In genomic region chr11:106818341-106818740, GRCm38 (mm10) we compare ENCODE assay signal across 10 mouse cellular contexts. TPM values are rescaled to one million over a fixed set of nuclear protein-coding genes. Genes with fewer than 3 reads are reported as not detected.
DNase-seq lines count a peak whose midpoint lies in the region; TF ChIP-seq lines count a peak whose summit lies in the region.
"Had no signal": no experiment of that assay in that cellular context is flagged by ENCODE, and none has a peak within 500 bp of the region (broad histone marks: within the 10 kb centered on the region; RNA-seq: fewer than 3 reads in every experiment).

No protein-coding gene starts in this region.

- TF ChIP-seq CTCF in cortical plate, adult 2 months (IDR thresholded peaks at IDR 0.05; ENCODE audit: extremely low read depth, insufficient read depth, low read length) = no peak

- no peak for TF ChIP-seq POLR2A in cortical plate, adult 2 months (IDR thresholded peaks at IDR 0.05; ENCODE audit: extremely low read depth, insufficient read depth, low read length)

- peaks cover 21% of the 10 kb centered on the region for H3K4me1 ChIP-seq in cortical plate, adult 2 months (ENCODE audit: control insufficient read depth, insufficient read depth, low read length)
- H3K4me1 ChIP-seq: midbrain, embryonic 12.5 days; stomach, embryonic 15.5 days had no signal

- no peak overlapping the region for H3K4me3 ChIP-seq in cortical plate, adult 2 months (ENCODE audit: insufficient read depth, low read length)
- H3K4me3 ChIP-seq: midbrain, embryonic 12.5 days; stomach, embryonic 15.5 days had no signal

- H3K27ac ChIP-seq in cortical plate, adult 2 months (ENCODE audit: insufficient read depth, low read length) = peak overlapping the region; percentile 78
- H3K27ac ChIP-seq: midbrain, embryonic 12.5 days; stomach, embryonic 15.5 days had no signal

- DNase-seq in cerebellum, postnatal 10 days = peak; percentile 74 to 77
- no peak for DNase-seq in cerebellum, adult 9-11 months
- DNase-seq in left cerebral cortex, postnatal 4 days = peak; percentile 50
- no peak for DNase-seq in left cerebral cortex, adult 11 months (ENCODE audit: low spot score)
- DNase-seq in kidney, postnatal 25 days = peak; percentile 59 to 61
- DNase-seq in urinary bladder, postnatal 4 days (ENCODE audit: low spot score in 2 of 2) = no peak
- DNase-seq in B cell, adult 2 months = no peak

- intact Hi-C loops in left cerebral cortex, postnatal 4 days (cut with DNase I) = no loop called here

RNA-seq across cellular contexts. Expression of gene Cep95, which starts 29.3 kb away (rescaled TPM):
- total RNA-seq in left cerebral cortex, postnatal 4 days (2021) = 10 to 100 TPM; 14.6 to 19.6 TPM
- 15.5 and 21.0 TPM in 2 replicates for polyA plus RNA-seq in cortical plate, adult 2 months (2012; rRNA removed)

RNA-seq across cellular contexts. Expression of gene Ddx5, which starts 29.4 kb away (rescaled TPM):
- 100 to 1,000 TPM; 737 to 784 TPM for total RNA-seq in left cerebral cortex, postnatal 4 days (2021)
- 408 and 412 TPM in 2 replicates for polyA plus RNA-seq in cortical plate, adult 2 months (2012; rRNA removed)

RNA-seq across cellular contexts. Expression of gene Polg2, which starts 39.0 kb away (rescaled TPM):
- total RNA-seq in left cerebral cortex, postnatal 4 days (2021) = 1 to 10 TPM; 5.2 to 6.2 TPM
- polyA plus RNA-seq in cortical plate, adult 2 months (2012; rRNA removed) = 3.8 and 4.8 TPM in 2 replicates

Comparison
In these comparisons a context has a peak if more than half of its experiments do, and no peak if none do; other contexts are left out.
1. DNase-seq: peak in cerebellum, postnatal 10 days (2 of 2), left cerebral cortex, postnatal 4 days (single experiment) and kidney, postnatal 25 days (2 of 2); none in cerebellum, adult 9-11 months (single experiment), left cerebral cortex, adult 11 months (single experiment), urinary bladder, postnatal 4 days (0 of 2) and B cell, adult 2 months (0 of 2).